16 mouse cellular contexts compared by ENCODE assay signal in the genomic region with DNA sequence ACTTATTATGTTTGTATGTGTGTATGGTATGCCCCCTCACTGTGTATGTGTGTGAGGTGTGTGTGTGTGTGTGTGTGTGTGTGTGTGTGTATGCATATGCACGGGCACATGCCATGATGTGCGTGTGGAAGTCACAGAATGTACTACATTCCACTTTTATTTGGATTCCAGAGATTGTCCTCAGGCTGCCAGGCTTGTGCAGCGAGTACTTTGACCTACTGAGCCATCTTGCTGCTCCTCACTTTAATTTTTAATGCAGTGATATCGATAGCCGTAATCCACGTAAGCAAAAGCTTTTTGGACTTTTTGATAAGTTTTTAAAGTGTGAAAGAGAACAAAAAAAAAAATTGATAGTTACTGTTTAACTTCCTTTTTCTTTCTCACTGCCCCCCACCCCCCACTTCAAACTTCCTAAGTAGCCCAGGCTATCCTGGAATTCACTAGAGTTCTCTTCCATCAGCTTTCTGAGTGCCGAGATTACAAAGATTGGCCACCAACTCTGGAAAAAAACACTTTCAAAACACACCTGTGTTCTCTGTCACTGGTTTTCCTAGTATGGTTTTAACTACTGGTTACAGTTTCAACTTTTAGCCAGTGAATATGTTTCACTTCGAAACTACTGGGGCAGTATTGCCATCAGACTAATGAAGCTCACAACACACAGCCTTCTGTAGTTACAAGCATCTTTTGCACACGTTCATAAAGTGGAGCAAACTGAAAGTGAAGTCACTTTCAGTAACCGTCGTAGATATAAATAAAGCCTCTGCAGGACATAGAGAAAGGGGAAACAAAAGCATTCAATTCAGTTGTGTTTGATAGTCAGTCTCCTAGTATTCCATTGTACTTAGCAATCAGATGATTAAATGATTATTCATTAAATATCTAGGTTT. TPM values are rescaled to one million over a fixed set of nuclear protein-coding genes. Genes with fewer than 3 reads are reported as not detected.
DNase-seq lines count a peak whose midpoint lies in the region; ATAC-seq and TF ChIP-seq lines count a peak whose summit lies in the region.
"Had no signal": no experiment of that assay in that cellular context is flagged by ENCODE, and none has a peak within 500 bp of the region (broad histone marks: within the 10 kb centered on the region; RNA-seq: fewer than 3 reads in every experiment).

No protein-coding gene starts in this region.

- peak in 1 of 2 experiments; percentile 48 for DNase-seq in spleen, adult 2 months (ENCODE audit: low read depth in 1 of 2, low spot score in 2 of 2)
- DNase-seq in spleen, postnatal 4 days (ENCODE audit: low spot score in 2 of 2) = no peak
- no peak for DNase-seq in liver, embryonic 13.5 days
- DNase-seq in adrenal gland, postnatal 4 days (ENCODE audit: low spot score in 2 of 2) = no peak
- no peak for DNase-seq in thymus, adult 2 months
- DNase-seq in adrenal gland, postnatal 14 days = no peak
- DNase-seq: adrenal gland, adult 2 months; cerebellum, adult 11 months; gastrocnemius, postnatal 36 days; heart, postnatal 4 days; lung, postnatal 36 days; thymus, postnatal 36 days had no signal

- TF ChIP-seq CTCF in spleen, adult 2 months (IDR thresholded peaks at IDR 0.05; ENCODE audit: extremely low read depth, insufficient read depth, insufficient read length, insufficient replicate concordance) = no peak
- no peak for TF ChIP-seq CTCF in thymus, adult 2 months (IDR thresholded peaks at IDR 0.05; ENCODE audit: borderline replicate concordance, control insufficient read depth, extremely low read depth, insufficient read depth, low read length, poor library complexity)

- TF ChIP-seq POLR2A in spleen, adult 2 months (IDR thresholded peaks at IDR 0.05; ENCODE audit: low read depth, low read length) = no peak
- no peak for TF ChIP-seq POLR2A in thymus, adult 2 months (IDR thresholded peaks at IDR 0.05; ENCODE audit: control insufficient read depth, extremely low read depth, insufficient read depth, low read length, poor library complexity)

- no peaks in the 10 kb centered on the region for H3K9me3 ChIP-seq in liver, embryonic 13.5 days (replicated peaks)
- H3K9me3 ChIP-seq: embryonic facial prominence, embryonic 12.5 days; forebrain, embryonic 15.5 days had no signal

- H3K4me2 ChIP-seq in liver, embryonic 13.5 days = peak overlapping the region; percentile 48
- H3K4me2 ChIP-seq: embryonic facial prominence, embryonic 12.5 days; forebrain, embryonic 15.5 days had no signal

- H3K27me3 ChIP-seq in spleen, adult 2 months (ENCODE audit: control insufficient read depth, insufficient read depth, low read length) = no peaks in the 10 kb centered on the region
- H3K27me3 ChIP-seq in liver, embryonic 13.5 days = no peaks in the 10 kb centered on the region
- no peaks in the 10 kb centered on the region for H3K27me3 ChIP-seq in thymus, adult 2 months (ENCODE audit: control insufficient read depth, insufficient read depth, low read length)

- ATAC-seq in liver, embryonic 13.5 days (ENCODE audit: low read depth) = no peak
- ATAC-seq: forebrain, embryonic 15.5 days had no signal

- H3K9ac ChIP-seq in liver, embryonic 13.5 days = peak overlapping the region; percentile 56
- H3K9ac ChIP-seq: embryonic facial prominence, embryonic 12.5 days; forebrain, embryonic 15.5 days had no signal

- H3K4me3 ChIP-seq in spleen, adult 2 months (ENCODE audit: extremely low read depth, insufficient read depth, insufficient read length) = no peak overlapping the region
- no peak overlapping the region for H3K4me3 ChIP-seq in brown adipose tissue, adult 24 weeks (ENCODE audit: insufficient read depth, low read depth, low read length)
- H3K4me3 ChIP-seq in liver, embryonic 13.5 days (replicated peaks) = no peak overlapping the region; the same call in 1 of the 2 replicates
- no peak overlapping the region for H3K4me3 ChIP-seq in thymus, adult 2 months (ENCODE audit: control insufficient read depth, insufficient read depth, low read length)
- H3K4me3 ChIP-seq: embryonic facial prominence, embryonic 12.5 days; forebrain, embryonic 15.5 days; myocyte had no signal

- H3K4me1 ChIP-seq in spleen, adult 2 months (ENCODE audit: control insufficient read depth, insufficient read depth, insufficient read length) = peaks cover 9% of the 10 kb centered on the region
- peaks cover 9% of the 10 kb centered on the region for H3K4me1 ChIP-seq in brown adipose tissue, adult 24 weeks (ENCODE audit: control insufficient read depth, insufficient read depth, insufficient read length, low read length)
- peaks cover 81% of the 10 kb centered on the region for H3K4me1 ChIP-seq in liver, embryonic 13.5 days (replicated peaks)
- H3K4me1 ChIP-seq in thymus, adult 2 months (replicated peaks; ENCODE audit: control insufficient read depth, insufficient read depth, low read length) = peaks cover 3% of the 10 kb centered on the region; the same call in 1 of the 2 replicates
- H3K4me1 ChIP-seq: embryonic facial prominence, embryonic 12.5 days had no signal

- H3K36me3 ChIP-seq in spleen, adult 2 months (ENCODE audit: control insufficient read depth, insufficient read depth, low read length) = peaks cover 1% of the 10 kb centered on the region; the same call in 1 of the 2 replicates
- H3K36me3 ChIP-seq in liver, embryonic 13.5 days = peaks cover 12% of the 10 kb centered on the region; the same call in 1 of the 2 replicates
- no peaks in the 10 kb centered on the region for H3K36me3 ChIP-seq in thymus, adult 2 months (ENCODE audit: control insufficient read depth, insufficient read depth, low read length)
- H3K36me3 ChIP-seq: embryonic facial prominence, embryonic 12.5 days; forebrain, embryonic 15.5 days had no signal

- WGBS in spleen, adult 2 months = 38% methylated on average over 11 of the region's 11 CpGs
- WGBS in liver, embryonic 13.5 days (ENCODE audit: insufficient replicate concordance) = 64% methylated on average over 11 of the region's 11 CpGs
- WGBS in thymus, adult 2 months = 49% methylated on average over 11 of the region's 11 CpGs

- peak overlapping the region; percentile 84 for H3K27ac ChIP-seq in spleen, adult 2 months (ENCODE audit: insufficient read depth, low read length)
- peak overlapping the region; percentile 70 for H3K27ac ChIP-seq in brown adipose tissue, adult 24 weeks (replicated peaks; ENCODE audit: low read depth, low read length)
- peak overlapping the region; percentile 90 for H3K27ac ChIP-seq in liver, embryonic 13.5 days
- H3K27ac ChIP-seq in thymus, adult 2 months (ENCODE audit: control insufficient read depth, insufficient read depth, low read length) = no peak overlapping the region
- H3K27ac ChIP-seq: embryonic facial prominence, embryonic 12.5 days; forebrain, embryonic 15.5 days had no signal

RNA-seq across cellular contexts. Expression of a gene that starts 3.4 kb away (rescaled TPM):
- 8.1 and 8.6 TPM in 2 replicates for polyA plus RNA-seq in spleen, adult 2 months (2012; rRNA removed)
- 15.8 and 18.1 TPM in 2 replicates for polyA plus RNA-seq in brown adipose tissue, adult 24 weeks (2012; ENCODE audit: insufficient read depth, insufficient read length, missing spikeins)
- 34.3 and 41.6 TPM in 2 replicates for polyA plus RNA-seq in liver, embryonic 13.5 days (2015; fragmentation: Nextera tagmentation; extraction: Ambion mirVana)
- total RNA-seq in adrenal gland, postnatal 4 days (2021) = 10 to 100 TPM; 21.3 to 22.3 TPM
- 6.7 and 8.7 TPM in 2 replicates for polyA plus RNA-seq in thymus, adult 2 months (2012; rRNA removed)
- 22.5 and 26.9 TPM in 2 replicates for total RNA-seq in adrenal gland, postnatal 14 days (2021)
